Mouse (Mus musculus) kidney, adult 2 months (tissue): ENCODE measurements around the gene Fos. TPM values are rescaled to one million over a fixed set of nuclear protein-coding genes. Genes with fewer than 3 reads are reported as not detected.

Source experiments
- DNase-seq: peaks from one replicate; pipeline ENCODE4 v3.0.0; 2021
- H3K27ac ChIP-seq: fragments of 200-500 bp; 2 replicates; pipeline ENCODE4 v1.5.1; 2012; ENCODE audit warnings: low read depth, low read length, control low read depth, inconsistent platforms; ENCODE audit not compliant: insufficient read depth
- H3K27me3 ChIP-seq: fragments of 200-500 bp; replicated peaks from 2 replicates; pipeline ENCODE4 v1.6.1; 2012; ENCODE audit warnings: mild to moderate bottlenecking, moderate library complexity, low read length, inconsistent platforms; ENCODE audit not compliant: control insufficient read depth, insufficient read depth
- H3K36me3 ChIP-seq: fragments of 200-500 bp; 2 replicates; pipeline ENCODE4 v1.6.1; 2012; ENCODE audit warnings: mild to moderate bottlenecking, moderate library complexity, low read length, inconsistent platforms; ENCODE audit not compliant: control insufficient read depth, insufficient read depth
- H3K4me1 ChIP-seq: fragments of 200-500 bp; 2 replicates; pipeline ENCODE4 v1.6.1; 2011; ENCODE audit warnings: low read length; ENCODE audit not compliant: control insufficient read depth, insufficient read depth
- H3K4me3 ChIP-seq: fragments of 200-500 bp; 2 replicates; pipeline ENCODE4 v1.5.1; 2011; ENCODE audit warnings: mild to moderate bottlenecking, low read depth, low read length, control low read depth; ENCODE audit not compliant: insufficient read depth
- CTCF ChIP-seq: fragments of 200-500 bp; conservative IDR thresholded peaks from 2 replicates; pipeline ENCODE4 v1.5.1; 2011; ENCODE audit warnings: low read depth, mild to moderate bottlenecking, control low read depth, low read length, moderate library complexity, mixed read lengths; ENCODE audit not compliant: insufficient read depth, insufficient read length
- POLR2A ChIP-seq: fragments of 200-500 bp; IDR thresholded peaks from one replicate; pipeline ENCODE4 v1.6.1; 2011; ENCODE audit warnings: low read depth, low read length, control low read depth
- WGBS: fragments of 180-500 bp; shearing (Covaris S2); methylation state at CpG from one replicate; pipeline ENCODE4 v1.1.7; 2018; 5-methylcytosine and 5-hydroxymethylcytosine counted together
- polyA plus RNA-seq: library from polyadenylated mRNA; depleted of rRNA; stranded (reverse); fragments of >200 nt; gene quantifications from 2 replicates; pipeline ENCODE4 v1.2.3, GENCODE M21; 2012

Gene Fos
- polyA plus RNA-seq, 1 experiment, result 1.2 TPM

GRCm38 (mm10) chr12:85515865-85516264 is 42.2 kb downstream of the Fos start:
- no peak overlapping the region for H3K27ac ChIP-seq
- DNase-seq, result no peak
- 75% methylated on average over 3 of the region's 3 CpGs for WGBS
- no peak overlapping the region for H3K4me3 ChIP-seq
- H3K4me1 ChIP-seq, result no peaks in the 10 kb centered on the region
- no peaks in the 10 kb centered on the region for H3K27me3 ChIP-seq
- no peaks in the 10 kb centered on the region for H3K36me3 ChIP-seq
- TF ChIP-seq POLR2A (no peak), CTCF (no peak)

GRCm38 (mm10) chr12:85517339-85517738 is 43.6 kb downstream of the Fos start:
- Histone ChIP-seq H3K4me3 (no peak overlapping the region), H3K27me3 (no peaks in the 10 kb centered on the region), H3K4me1 (0 out of 2 replicates have a peak, but pooled peaks cover 3% of the 10 kb centered on the region), H3K36me3 (no peaks in the 10 kb centered on the region), H3K27ac (no peak overlapping the region)
- WGBS, result 51% methylated on average over 13 of the region's 13 CpGs
- no peak for DNase-seq
- TF ChIP-seq CTCF (no peak), POLR2A (no peak)

GRCm38 (mm10) chr12:85518009-85518408 is 44.3 kb downstream of the Fos start:
- H3K36me3 ChIP-seq, result no peaks in the 10 kb centered on the region
- H3K4me1 ChIP-seq, result 0 out of 2 replicates have a peak, but pooled peaks cover 3% of the 10 kb centered on the region
- H3K27me3 ChIP-seq, result no peaks in the 10 kb centered on the region
- H3K4me3 ChIP-seq, result no peak overlapping the region
- DNase-seq, result no peak
- TF ChIP-seq POLR2A (no peak), CTCF (no peak)
- 80% methylated on average over 5 of the region's 5 CpGs for WGBS
- H3K27ac ChIP-seq, result no peak overlapping the region

GRCm38 (mm10) chr12:85519553-85519952 is 45.9 kb downstream of the Fos start:
- H3K4me3 ChIP-seq, result no peak overlapping the region
- H3K4me1 ChIP-seq, result 0 out of 2 replicates have a peak, but pooled peaks cover 3% of the 10 kb centered on the region
- 88% methylated on average over 6 of the region's 6 CpGs for WGBS
- DNase-seq, result no peak
- H3K36me3 ChIP-seq, result no peaks in the 10 kb centered on the region
- no peak overlapping the region for H3K27ac ChIP-seq
- TF ChIP-seq POLR2A (no peak), CTCF (no peak)
- no peaks in the 10 kb centered on the region for H3K27me3 ChIP-seq

- 0 out of 2 replicates have a peak, but pooled peaks cover 3% of the 10 kb centered on the region for H3K4me1 ChIP-seq
These were observed 47.4 kb downstream of the Fos start for GRCm38 (mm10) chr12:85521101-85521500.

GRCm38 (mm10) chr12:85521673-85522072 is 48.0 kb downstream of the Fos start:
- Histone ChIP-seq H3K27me3 (no peaks in the 10 kb centered on the region), H3K36me3 (no peaks in the 10 kb centered on the region), H3K4me3 (no peak overlapping the region), H3K4me1 (0 out of 2 replicates have a peak, but pooled peaks cover 3% of the 10 kb centered on the region), H3K27ac (no peak overlapping the region)
- 47% methylated on average over 1 of the region's 1 CpGs for WGBS
- TF ChIP-seq CTCF (no peak), POLR2A (no peak)
- DNase-seq, result peak; percentile 73

More at GRCm38 (mm10) chr12:85521101-85521500, 47.4 kb downstream of the Fos start:
- TF ChIP-seq CTCF, result no peak
- TF ChIP-seq POLR2A, result no peak
- H3K27ac ChIP-seq, result no peak overlapping the region
- WGBS, result 96% methylated on average over 6 of the region's 6 CpGs
- H3K27me3 ChIP-seq, result no peaks in the 10 kb centered on the region
- H3K36me3 ChIP-seq, result no peaks in the 10 kb centered on the region
- H3K4me3 ChIP-seq, result no peak overlapping the region
- DNase-seq, result no peak

- H3K27ac ChIP-seq, result no peak overlapping the region
- H3K27me3 ChIP-seq, result no peaks in the 10 kb centered on the region
- 58% methylated on average over 7 of the region's 7 CpGs for WGBS
- no peak overlapping the region for H3K4me3 ChIP-seq
- 0 out of 2 replicates have a peak, but pooled peaks cover 3% of the 10 kb centered on the region for H3K4me1 ChIP-seq
- H3K36me3 ChIP-seq, result no peaks in the 10 kb centered on the region
- no peak for TF ChIP-seq CTCF
- no peak for TF ChIP-seq POLR2A
- peak; percentile 70 for DNase-seq
These were observed 49.1 kb downstream of the Fos start for GRCm38 (mm10) chr12:85522631-85523388.
